Mouse (Mus musculus) testis, postnatal 10 days (tissue): ENCODE data around the gene Hmcn1.

Experiments used
- DNase-seq: peaks from one replicate; pipeline ENCODE4 v3.0.0; 2021; ENCODE audit warnings: low spot score

Hmcn1 gene

DNA sequence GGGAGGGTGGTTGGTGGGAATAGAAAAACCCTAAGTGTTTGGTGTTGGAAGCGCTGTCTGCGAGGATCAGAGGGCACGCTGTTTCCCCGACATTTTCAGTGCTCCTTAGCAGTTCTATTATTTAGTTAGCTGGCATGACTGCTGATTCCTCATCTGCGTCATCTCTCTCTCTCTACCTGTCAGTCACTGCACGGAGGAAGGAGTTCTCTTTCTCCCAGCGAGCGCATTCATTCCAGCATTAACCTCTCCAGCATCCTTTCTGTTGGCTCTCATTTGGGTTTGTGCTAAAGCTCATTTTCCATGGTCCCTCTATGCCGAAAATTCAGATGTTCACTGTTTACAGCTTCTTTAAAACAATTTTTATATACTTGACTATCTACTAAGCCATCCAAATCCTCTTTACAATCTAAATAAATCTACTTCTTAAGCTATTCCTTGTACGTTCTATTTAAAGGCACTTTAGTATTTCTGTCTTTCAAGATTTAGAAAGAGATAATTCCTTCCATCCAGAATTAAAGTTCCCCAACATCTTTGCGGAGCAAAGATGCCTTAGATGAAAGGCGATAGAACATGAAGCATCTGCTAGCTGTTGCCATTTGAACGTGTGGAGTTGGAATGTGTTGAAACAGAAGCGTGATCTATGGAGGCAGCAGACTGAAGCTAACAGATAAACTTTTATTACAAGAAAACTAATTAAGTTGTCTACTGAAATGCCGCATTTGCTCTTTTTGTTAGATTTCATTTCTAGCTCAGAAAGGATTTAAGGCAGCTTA is 210.0 kb downstream of the Hmcn1 start:
- DNase-seq: no peak

DNA sequence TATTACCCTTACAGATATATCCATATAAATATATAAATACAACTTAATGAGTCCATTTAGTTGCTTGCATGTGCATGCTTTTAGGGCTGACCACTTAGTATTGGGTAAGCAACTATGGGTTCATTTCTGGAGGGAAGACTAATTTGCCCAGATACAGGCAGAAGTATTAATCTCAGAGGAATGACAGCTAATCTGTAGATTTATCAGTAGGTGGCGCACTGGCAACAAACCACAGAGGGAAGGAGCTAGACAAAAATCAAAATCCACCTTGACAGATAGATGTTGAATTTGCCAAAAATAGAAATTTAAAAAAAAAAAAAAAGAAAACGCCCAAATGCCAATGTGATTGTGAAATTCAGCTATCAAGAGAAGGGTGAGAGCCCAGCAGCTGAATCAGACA is 213.3 kb downstream of the Hmcn1 start:
- DNase-seq: no peak

DNA sequence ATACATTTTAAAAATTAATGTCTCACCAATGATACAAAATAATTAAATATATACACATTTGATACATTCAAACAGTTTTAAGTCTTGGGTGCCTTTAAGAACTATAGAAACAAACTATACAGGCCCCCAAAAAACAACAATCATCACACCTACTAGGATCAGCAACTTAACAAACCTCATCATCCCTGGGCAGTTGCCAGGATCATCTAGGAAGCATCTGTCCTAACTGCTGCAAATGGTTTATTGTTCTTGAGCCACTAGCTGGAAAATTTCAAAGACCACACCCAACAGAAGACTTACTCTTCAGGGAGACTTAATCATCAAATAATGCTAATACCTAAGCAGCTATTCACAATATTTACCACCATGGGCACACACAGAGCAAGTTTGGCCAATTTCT is 216.5 kb downstream of the Hmcn1 start:
- no peak for DNase-seq

DNA sequence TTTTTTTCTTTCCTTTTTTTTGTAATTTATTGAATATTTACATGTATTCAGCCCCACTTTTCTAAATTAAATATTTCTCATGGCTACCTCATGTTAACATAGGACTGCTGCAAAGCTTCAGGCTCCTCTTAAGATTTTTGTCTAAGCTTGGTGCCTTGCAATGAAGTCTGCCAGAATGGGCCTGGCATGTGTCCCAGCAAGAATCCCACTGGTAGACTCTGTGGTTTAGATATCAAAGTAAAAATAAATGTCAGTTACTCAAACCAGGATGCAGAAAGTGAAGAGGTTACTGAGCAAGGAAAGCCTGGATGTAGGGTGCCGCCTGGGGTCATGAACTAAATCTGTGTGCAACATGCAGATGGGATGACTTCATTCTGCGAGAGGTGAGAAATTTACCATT is 217.5 kb downstream of the Hmcn1 start:
- DNase-seq: no peak

DNA sequence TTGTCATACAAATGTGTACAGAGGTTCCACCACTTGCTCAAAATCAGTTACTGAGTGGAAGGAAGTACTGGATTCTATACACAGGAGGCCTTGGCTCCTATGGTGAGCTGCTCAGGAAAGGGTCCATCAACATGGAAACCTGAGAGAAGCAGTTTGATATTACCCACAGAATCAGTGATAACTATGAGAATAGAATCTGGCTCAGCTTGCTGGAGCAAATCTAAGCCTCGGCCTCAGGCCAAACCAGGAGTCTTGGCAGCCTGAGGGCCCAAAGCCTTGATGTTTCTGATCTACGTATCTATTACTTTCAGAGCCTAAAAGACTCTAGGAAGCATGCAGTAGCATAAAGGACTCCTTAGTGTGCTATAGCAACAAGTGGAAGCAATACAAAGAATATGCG is 220.3 kb downstream of the Hmcn1 start:
- no peak for DNase-seq

DNA sequence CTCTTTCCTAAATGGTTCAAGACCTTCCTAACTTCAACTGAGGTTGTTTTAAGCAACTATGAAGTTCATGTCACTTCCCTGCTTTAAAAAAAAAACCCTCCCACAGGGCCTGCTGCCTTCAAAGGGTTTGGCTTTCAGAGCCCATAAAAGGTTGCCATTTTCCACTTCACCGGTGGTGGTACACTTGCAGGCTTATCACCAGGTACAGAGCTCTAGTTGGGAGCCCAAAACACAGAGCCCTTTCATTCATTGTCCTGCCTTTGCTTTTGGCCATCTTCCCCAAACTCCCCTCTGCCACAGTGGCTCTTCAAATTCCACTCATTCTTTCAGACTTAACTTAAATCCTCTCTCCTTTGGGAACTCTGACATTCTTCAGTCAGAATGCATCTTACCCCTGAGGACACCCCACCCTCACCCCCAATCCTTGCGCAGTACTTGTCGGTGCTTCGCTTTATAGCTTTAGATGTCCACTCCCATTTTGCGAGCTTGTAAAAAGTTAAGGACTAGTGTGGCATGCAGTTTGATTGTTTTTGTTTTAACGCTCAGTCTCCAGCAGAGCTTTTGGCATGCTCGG is 222.2 kb downstream of the Hmcn1 start:
- no peak for DNase-seq

DNA sequence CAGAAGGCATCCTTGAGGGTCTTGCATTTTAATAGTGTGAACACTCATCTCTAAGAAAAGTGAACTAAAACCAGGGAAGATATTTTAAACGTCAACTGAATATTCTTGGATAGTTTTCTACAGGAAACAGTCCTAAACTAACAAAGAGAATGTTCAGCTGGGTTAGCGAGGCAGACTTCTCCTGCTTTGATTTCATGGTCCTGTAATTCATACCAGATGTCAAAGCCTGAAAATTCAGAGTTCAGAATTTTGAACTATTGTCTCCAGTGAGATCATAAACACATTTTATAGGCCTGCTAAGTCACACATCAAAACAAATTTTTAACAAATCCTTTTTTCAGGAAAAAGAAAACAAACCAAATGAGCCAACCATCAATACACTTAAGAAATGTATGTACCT is 223.4 kb downstream of the Hmcn1 start:
- no peak for DNase-seq

DNA sequence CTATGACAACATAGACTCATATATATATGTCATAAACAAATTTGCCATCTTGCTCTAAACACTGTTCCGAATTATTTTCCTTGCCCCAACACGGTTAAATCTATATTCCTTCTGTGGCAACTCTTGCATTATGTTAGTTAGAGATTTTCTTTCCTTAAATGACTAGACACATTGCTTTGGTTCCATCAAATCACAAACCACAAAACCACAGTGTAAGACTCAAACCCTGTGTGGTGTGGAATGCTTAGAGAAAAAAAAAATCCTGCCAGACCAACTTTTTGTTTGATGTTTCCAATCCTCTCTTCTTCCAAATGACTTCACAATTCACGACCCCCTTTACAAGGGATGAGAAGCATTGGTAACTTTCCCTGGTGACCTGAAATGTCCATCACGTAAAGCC is 231.6 kb downstream of the Hmcn1 start:
- no peak for DNase-seq

DNA sequence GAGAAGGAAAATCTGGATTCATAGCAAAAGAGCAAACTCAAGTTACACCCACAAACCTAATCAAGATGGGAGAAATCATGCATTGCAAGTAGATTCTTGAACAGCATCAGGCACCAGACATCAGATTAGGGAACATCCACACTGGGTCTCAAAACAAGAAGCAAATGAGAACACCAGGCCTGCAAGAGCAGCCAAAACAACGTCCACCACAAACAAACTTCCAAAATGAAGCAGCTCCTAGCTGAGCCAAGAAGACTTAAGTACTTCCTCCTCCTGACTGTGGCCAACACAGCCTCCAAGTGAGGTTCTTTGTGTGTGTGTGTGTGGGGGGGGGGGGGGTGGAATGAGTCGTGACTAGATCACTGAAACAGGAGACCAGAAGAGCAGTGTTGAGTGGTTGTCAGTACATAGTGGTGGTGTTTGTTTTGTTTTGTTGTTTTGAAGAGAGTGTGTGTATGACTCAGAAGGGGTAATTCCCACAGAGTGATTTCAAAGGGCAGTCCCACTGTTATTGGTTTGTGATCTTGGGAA is 232.4 kb downstream of the Hmcn1 start:
- DNase-seq: no peak

DNA sequence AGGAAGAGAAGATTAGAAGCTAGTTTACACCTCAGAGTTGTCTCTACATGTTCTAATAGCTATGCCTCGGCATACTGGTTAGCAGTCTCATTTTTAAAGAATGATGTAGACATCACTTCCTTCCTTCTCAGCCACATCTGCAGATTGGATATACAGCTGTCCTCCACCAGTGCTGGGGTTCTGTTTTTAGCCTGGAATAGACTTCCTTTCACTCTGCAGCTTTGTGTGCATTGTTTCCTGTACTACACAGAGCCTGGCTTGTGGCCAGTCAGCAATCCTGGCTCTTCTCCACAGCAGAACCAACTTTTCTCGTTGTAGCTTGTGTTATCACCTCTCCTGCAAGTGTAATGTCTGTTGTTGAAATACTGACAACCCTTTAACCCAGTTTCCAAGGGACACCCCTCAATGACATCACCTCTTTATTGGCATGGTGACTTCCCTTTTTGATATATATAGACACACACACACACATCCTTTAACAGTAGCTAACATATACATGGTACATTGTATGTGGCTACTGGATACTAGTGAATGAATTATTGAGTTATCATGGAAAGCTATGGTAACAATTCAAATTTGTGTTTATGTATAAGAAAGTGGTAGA is 233.7 kb downstream of the Hmcn1 start:
- no peak for DNase-seq

DNA sequence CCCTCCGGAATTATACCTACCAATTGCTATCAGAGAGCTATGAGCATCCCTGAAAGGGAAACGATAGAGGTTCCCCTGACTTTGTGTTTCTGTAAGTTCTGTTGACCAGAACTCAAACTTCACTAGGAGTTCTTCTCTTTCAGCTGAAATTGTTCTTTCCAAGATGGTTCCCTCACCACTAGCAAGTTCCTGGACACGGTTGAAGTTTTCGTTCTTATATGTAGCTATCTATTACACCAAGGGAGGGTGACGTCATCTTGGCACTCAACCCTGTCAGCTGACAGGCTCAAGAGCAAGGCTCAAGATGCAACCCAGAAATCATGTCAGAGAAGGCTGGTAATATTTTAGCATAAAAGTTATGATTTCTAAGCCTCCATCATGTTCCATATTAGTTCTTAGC is 239.3 kb downstream of the Hmcn1 start:
- no peak for DNase-seq

DNA sequence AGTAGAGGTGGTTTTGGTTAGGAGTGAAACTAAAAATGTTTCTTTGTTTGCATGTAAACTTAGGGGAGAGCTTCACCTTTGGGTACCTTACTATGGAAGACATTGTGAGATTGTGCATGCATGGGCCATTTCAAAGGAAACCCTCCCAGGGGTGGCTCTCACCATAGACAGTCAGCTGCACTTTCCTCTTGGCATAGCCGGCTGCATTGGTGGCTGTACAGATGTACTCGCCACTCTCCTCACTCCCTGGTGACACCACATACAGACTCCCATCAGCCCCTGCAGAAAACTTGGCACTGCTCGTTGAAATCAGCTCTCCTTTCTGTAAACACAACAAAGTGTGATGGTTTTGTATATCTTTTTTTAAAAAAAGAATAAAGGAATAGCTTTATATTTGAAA is 244.5 kb downstream of the Hmcn1 start:
- DNase-seq: no peak

DNA sequence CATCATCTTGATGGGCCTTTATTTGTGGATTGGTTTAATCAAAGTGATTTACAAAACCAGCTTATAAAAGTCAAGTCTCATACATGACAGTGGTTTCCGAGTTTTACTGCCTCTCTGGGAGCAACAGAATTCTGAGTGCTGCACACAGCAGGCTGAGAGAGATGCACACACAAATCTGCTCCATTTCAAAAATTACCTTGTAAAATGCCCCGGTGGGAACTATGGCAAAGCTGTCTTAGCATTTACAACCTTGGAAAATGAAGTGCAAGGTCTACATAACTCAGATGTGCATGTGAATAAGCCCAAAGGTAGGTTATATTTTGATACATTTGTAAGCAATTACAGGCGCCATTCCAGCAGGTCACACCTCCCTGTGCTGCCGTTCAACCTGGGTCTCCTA is 245.5 kb downstream of the Hmcn1 start:
- no peak for DNase-seq

DNA sequence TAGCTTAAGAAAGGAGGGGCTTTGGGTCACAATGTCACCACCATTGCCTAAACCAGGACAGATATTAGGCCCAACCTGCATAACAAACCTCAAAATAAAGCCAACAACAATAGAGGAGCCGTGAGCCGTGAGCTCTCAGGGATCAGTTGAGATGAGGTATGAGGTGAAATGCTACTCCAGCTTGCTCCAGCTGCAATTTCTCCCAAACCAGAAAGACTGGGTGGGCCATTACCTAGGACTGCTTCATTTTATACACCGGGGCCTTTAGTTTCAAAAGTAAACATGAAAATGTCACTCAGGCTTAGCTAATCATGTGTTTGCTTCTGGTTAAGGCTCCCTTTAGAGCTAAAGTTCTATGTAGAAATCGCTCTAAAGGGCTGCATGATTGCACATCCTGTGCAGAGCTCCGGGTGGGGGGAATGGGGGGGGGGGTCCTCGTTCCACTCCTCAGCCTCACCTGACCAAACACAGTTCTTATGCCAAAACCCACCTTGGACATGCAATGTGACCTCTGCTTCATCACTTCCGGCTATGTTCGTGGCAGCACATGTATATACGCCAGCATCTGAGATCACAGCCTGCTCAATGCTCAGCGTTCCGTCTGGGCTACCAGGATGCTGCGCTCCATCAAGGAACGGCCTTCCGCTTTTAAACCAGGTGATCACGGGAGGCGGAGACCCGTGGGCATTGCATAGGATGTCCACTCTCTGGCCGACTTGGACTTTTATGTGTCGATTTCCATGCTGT is 250.0 kb downstream of the Hmcn1 start:
- no peak for DNase-seq

DNA sequence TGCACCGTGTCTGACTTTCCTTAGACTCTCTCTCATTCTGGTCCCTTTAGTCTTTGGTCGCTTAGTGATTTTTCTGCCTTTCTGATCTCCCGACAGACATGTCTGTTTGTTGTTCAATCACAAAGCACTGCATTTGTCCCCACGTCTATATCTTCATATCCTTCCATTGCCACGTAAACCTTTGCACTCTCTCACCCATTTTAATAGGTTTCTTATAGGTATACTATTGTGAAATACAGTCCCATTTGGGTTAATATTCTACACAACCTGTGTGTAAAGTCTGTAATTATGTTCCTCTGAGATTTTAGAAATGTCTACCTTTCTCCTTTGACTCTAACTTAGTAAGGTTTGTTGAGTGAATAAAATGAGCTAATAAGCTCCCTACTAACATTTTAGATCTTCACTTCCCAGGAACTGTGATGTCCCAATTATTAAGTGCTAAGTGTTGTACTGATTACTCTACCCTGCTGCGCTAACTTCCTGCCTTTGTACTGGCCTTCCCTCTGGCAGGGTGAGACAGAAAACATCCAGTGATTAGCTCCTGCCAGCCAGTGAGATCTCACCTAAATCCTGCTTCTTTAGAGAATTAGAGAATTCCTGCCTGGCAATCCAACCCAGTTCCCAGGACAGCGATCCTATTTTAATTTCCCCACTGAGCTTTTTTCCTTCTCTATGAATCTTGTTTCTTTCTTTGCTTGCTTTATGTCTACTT is 250.7 kb downstream of the Hmcn1 start:
- no peak for DNase-seq

DNA sequence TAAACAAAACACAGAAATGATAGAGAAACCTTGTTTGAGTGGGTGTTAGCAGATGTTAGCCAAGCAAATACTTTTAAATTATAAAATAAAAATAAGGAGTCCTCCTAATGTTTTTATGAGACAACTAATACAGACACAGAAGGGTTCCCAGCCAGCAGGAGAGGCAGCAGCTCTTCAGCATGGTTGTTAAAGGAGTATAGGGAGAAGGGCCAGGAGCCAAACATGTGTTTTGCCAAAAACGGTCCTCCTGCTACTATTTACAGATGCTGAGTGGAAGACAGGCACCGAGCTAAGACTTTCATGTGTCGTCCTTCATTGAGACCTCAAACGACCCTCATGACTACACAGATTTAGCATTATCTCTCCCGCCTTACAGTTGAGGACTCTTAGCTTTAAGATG is 281.8 kb downstream of the Hmcn1 start:
- no peak for DNase-seq

DNA sequence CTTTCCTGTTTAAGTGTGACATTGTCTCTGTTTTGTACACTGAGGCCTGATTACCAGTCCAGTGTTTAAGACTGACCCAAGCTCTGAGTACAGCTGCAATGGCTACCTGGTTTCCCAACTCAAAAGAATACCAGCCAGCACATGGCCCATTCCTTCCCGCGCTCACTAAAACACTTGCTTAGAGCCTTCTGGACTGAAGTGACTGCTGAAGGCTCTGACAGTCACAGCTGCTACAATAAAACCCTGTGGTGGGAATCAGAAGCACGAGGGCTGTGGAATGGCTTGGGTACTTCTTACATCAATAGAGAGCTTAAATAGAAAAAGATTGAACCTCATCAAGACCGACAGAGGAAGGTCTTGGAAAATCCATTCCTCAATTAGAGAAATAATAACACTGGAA is 286.7 kb downstream of the Hmcn1 start:
- no peak for DNase-seq

DNA sequence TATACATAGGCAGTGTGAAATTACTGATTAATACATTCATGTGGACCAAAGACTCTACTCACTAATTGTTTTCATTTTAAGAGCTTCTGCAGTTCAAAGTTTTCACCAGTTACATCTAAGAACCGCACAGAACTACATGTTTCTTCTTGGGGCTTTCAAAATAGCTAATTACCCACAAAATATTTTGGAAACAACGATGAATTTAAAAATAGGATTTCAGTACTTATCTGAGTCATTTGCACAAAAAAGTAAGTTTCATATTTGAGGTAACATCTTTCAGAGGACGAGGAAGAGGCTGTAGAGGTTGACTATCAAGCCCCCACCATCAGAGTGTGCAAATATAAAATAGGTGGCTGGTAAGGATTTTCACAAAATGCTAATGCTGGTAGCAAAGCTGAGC is 295.5 kb downstream of the Hmcn1 start:
- no peak for DNase-seq

DNA sequence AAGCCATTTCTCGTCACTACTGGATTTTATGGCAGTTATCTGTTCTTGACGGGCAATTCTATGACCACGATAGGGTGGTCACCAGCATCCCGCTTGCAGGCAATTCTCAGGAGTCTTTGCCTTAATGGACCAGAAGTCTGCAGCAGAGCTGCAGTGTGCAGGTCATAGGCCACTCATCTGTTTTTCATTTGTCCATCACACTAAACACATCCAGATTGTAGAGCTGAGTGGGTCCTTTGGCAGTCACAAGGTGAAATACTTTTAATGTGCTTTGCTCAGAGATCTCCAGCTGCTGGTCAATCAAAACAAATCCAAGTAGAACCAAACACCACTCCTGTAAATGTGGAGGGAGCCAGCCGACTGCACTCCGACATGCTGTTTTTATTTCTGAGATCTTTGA is 311.2 kb downstream of the Hmcn1 start:
- no peak for DNase-seq

DNA sequence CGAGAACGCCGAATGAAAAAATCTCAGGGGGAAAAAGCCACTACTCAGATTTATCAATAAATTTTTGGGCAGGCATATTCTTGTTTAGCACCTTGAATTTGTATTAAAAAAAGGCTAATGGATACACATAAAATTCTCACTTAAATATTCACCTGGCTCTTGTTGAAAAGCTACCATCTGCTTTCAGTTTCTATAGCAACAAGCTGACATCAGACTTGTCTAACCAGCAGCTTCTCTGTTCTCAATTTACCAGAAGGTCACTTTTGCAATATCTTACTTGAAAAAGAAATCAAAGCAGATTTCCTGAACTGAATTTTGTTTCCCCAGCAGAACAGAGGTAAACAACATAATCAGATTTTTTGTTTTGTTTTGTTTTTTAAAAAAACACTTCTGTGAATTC is 311.8 kb downstream of the Hmcn1 start:
- DNase-seq: no peak

DNA sequence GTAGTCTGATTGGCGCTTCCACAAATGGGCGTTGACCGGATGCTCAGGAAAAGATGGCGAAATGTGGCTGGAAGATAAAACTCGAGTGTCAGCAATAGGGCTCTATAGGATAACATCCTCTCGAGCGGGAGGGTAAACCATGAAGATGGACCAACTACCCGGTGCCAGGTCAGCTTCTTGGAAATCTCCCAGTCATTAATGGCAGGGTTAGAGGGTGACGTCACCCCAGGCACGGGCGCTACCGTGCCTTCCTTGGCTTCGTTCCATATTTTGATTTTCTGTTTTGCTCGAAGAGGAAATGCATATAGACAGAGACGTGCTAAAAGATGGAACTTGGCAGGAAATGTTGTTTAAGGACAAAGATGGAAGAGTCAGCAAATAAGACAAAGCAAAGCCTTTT is 312.2 kb downstream of the Hmcn1 start:
- no peak for DNase-seq

DNA sequence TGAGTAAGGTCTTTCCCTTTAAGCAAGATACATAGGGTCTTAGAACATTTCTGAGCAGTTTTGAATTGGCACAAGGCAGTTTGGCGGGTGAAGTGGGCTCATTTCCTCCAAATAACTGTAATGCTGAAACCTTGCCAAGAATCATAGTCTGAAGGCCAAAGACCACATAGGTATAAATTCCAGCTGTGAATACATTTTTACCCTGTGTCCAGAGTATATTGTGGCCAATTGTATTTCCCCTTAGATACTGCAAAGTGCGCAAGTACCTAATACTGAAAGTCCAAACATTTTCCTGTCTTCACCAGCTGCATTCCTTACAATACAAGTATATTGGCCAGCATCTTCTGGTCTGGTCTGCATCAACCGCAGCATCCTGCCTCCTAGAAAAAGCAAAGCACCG is 312.9 kb downstream of the Hmcn1 start:
- DNase-seq: no peak
